Mouse (Mus musculus) lung, adult 2 months (tissue): ENCODE measurements around the gene Brinp1. TPM values are rescaled to one million over a fixed set of nuclear protein-coding genes. Genes with fewer than 3 reads are reported as not detected.

Source experiments
- DNase-seq: peaks from one replicate; pipeline ENCODE4 v3.0.0; 2022
- H3K4me1 ChIP-seq: fragments of 200-500 bp; 2 replicates; pipeline ENCODE4 v1.6.1; 2011; ENCODE audit warnings: low read length; ENCODE audit not compliant: control insufficient read depth, insufficient read depth
- H3K4me3 ChIP-seq: fragments of 200-500 bp; replicated peaks from 2 replicates; pipeline ENCODE3; 2011; ENCODE audit warnings: low read depth, mild to moderate bottlenecking, control low read depth, low read length; ENCODE audit errors: extremely low read depth
- CTCF ChIP-seq: fragments of 200-500 bp; IDR thresholded peaks from 2 replicates; pipeline ENCODE4 v1.5.1; 2011; ENCODE audit warnings: mild to moderate bottlenecking, low read length, control low read depth; ENCODE audit not compliant: insufficient read depth
- POLR2A ChIP-seq: fragments of 200-500 bp; IDR thresholded peaks from 2 replicates; pipeline ENCODE4 v1.6.1; 2011; ENCODE audit warnings: low read depth, mild to moderate bottlenecking, control low read depth, low read length, borderline replicate concordance; ENCODE audit errors: extremely low read depth
- WGBS: fragments of 180-500 bp; shearing (Covaris S2); methylation state at CpG from one replicate; pipeline ENCODE4 v1.1.7; 2018; 5-methylcytosine and 5-hydroxymethylcytosine counted together
- polyA plus RNA-seq: library from polyadenylated mRNA; depleted of rRNA; stranded (reverse); fragments of >200 nt; gene quantifications from 2 replicates; pipeline ENCODE4 v1.2.3, GENCODE M21; 2012; rRNA removed

The Brinp1 gene
- polyA plus RNA-seq, result 0.71 and 1.1 TPM in 2 replicates

- DNase-seq, result no peak
- no peaks in the 10 kb centered on the region for H3K4me1 ChIP-seq
- H3K4me3 ChIP-seq, result peak within 1 kb of the TSS; percentile 42
- WGBS, result 2% methylated on average over 33 of the region's 33 CpGs
- TF ChIP-seq POLR2A (no peak), CTCF (no peak)
Measured at GRCm38 (mm10) chr4:68954322-68954901, at the start of gene Brinp1. Gene Brinp1, minus strand, starts transcription at chr4:68954397.

- 51% methylated on average over 2 of the region's 2 CpGs for WGBS
- Histone ChIP-seq H3K4me1 (no peaks in the 10 kb centered on the region), H3K4me3 (no peak overlapping the region)
- DNase-seq, result no peak
- TF ChIP-seq CTCF (no peak), POLR2A (no peak)
Measured at GRCm38 (mm10) chr4:68957265-68957664, 3.1 kb upstream of the Brinp1 start.

- DNase-seq, result no peak
- TF ChIP-seq POLR2A, result no peak
- TF ChIP-seq CTCF, result no peak
- Histone ChIP-seq H3K4me1 (no peaks in the 10 kb centered on the region), H3K4me3 (no peak overlapping the region)
- WGBS, result 4% methylated on average over 4 of the region's 4 CpGs
Measured at GRCm38 (mm10) chr4:68955621-68956020, 1.4 kb upstream of the Brinp1 start.

GRCm38 (mm10) chr4:68953667-68954321 lies 403 bp downstream of the Brinp1 start:
- WGBS, result 2% methylated on average over 40 of the region's 40 CpGs
- DNase-seq, result no peak
- peak overlapping the region; percentile 42 for H3K4me3 ChIP-seq
- no peaks in the 10 kb centered on the region for H3K4me1 ChIP-seq
- no peak for TF ChIP-seq CTCF

GRCm38 (mm10) chr4:68953131-68953551 lies 1.1 kb downstream of the Brinp1 start:
- TF ChIP-seq POLR2A, result no peak
- no peak for TF ChIP-seq CTCF
- 11% methylated on average over 8 of the region's 8 CpGs for WGBS
- Histone ChIP-seq H3K4me1 (no peaks in the 10 kb centered on the region), H3K4me3 (no peak overlapping the region)
- no peak for DNase-seq

- DNase-seq, result no peak
- 5% methylated on average over 2 of the region's 2 CpGs for WGBS
- no peaks in the 10 kb centered on the region for H3K4me1 ChIP-seq
Measured at GRCm38 (mm10) chr4:68950556-68950955, 3.6 kb downstream of the Brinp1 start.

GRCm38 (mm10) chr4:68942938-68943337 lies 11.3 kb downstream of the Brinp1 start:
- TF ChIP-seq POLR2A, result no peak
- TF ChIP-seq CTCF, result no peak
- H3K4me1 ChIP-seq, result no peaks in the 10 kb centered on the region
- no peak overlapping the region for H3K4me3 ChIP-seq
- 74% methylated on average over 2 of the region's 2 CpGs for WGBS
- no peak for DNase-seq

More at GRCm38 (mm10) chr4:68950556-68950955, 3.6 kb downstream of the Brinp1 start:
- no peak overlapping the region for H3K4me3 ChIP-seq
- TF ChIP-seq POLR2A (no peak), CTCF (no peak)

GRCm38 (mm10) chr4:68930022-68930421 lies 24.2 kb downstream of the Brinp1 start:
- no peaks in the 10 kb centered on the region for H3K4me1 ChIP-seq
- 66% methylated on average over 3 of the region's 3 CpGs for WGBS
- no peak overlapping the region for H3K4me3 ChIP-seq
- DNase-seq, result no peak
- TF ChIP-seq CTCF, result no peak
- no peak for TF ChIP-seq POLR2A

- 77% methylated on average over 2 of the region's 2 CpGs for WGBS
Measured at GRCm38 (mm10) chr4:68926091-68926490, 28.1 kb downstream of the Brinp1 start.

GRCm38 (mm10) chr4:68922944-68923343 lies 31.3 kb downstream of the Brinp1 start:
- DNase-seq, result no peak
- 38% methylated on average over 1 of the region's 1 CpGs for WGBS
- H3K4me3 ChIP-seq, result no peak overlapping the region
- TF ChIP-seq CTCF (no peak), POLR2A (no peak)
- no peaks in the 10 kb centered on the region for H3K4me1 ChIP-seq

More at GRCm38 (mm10) chr4:68926091-68926490, 28.1 kb downstream of the Brinp1 start:
- TF ChIP-seq CTCF (no peak), POLR2A (no peak)
- DNase-seq, result no peak
- no peak overlapping the region for H3K4me3 ChIP-seq
- H3K4me1 ChIP-seq, result no peaks in the 10 kb centered on the region
